In the genomic region with DNA sequence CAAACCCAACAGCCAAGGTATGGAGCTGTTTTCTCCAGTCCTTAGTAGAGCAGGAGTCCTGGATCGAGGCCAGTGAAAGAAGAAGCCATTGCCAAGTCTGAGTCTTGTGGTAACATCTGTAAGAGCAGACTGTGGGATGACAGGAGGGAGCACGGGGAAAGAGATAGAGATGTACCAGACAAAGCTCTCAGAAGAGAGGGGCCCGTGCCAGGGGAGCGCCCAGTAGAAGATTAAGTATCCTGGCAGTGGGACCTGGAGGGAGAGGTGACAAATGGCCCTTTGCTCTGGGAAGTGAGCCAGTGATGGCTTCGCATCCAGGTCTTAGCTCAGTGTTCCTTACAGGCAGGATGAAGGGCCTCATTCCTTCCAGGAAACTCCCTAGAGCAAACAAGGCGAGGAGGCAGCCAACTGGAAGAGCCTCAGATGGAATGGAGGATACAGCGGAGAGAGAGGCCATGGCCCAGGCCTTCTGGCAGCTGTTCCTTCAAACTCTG, we compare ENCODE assay signal across 9 mouse cellular contexts.
DNase-seq lines count a peak whose midpoint lies in the region; ATAC-seq lines count a peak whose summit lies in the region.
"Had no signal": no experiment of that assay in that cellular context is flagged by ENCODE, and none has a peak within 500 bp of the region (broad histone marks: within the 10 kb centered on the region; RNA-seq: fewer than 3 reads in every experiment).

No protein-coding gene starts in this region.

- no peak for DNase-seq in limb, embryonic 10.5 days (ENCODE audit: low spot score)
- peak; percentile 85 to 88 for DNase-seq in cerebellum, postnatal 25 days
- peak; percentile 66 for DNase-seq in intestine, embryonic 14.5 days (ENCODE audit: low spot score)
- peak; percentile 41 for DNase-seq in lung, postnatal 36 days
- no peak for DNase-seq in natural killer cell, adult 2 months (ENCODE audit: low spot score in 2 of 2)
- no peak for DNase-seq in layer of hippocampus, adult 11-12 months (ENCODE audit: low spot score)
- DNase-seq in embryo, embryonic 10.5 days (ENCODE audit: low spot score), result no peak

- no peak overlapping the region for H3K4me2 ChIP-seq in limb, embryonic 13.5 days (replicated peaks)
- H3K4me2 ChIP-seq in intestine, embryonic 14.5 days (ENCODE audit: low read length), result no peak overlapping the region
- H3K4me2 ChIP-seq: embryonic facial prominence, embryonic 12.5 days had no signal

- H3K27me3 ChIP-seq in limb, embryonic 13.5 days, result no peaks in the 10 kb centered on the region
- no peaks in the 10 kb centered on the region for H3K27me3 ChIP-seq in limb, embryonic 10.5 days (ENCODE audit: low read depth, poor library complexity, severe bottlenecking)
- no peaks in the 10 kb centered on the region for H3K27me3 ChIP-seq in intestine, embryonic 14.5 days (replicated peaks; ENCODE audit: control insufficient read depth, insufficient read depth, low read length)
- H3K27me3 ChIP-seq: embryonic facial prominence, embryonic 12.5 days had no signal

- no peak overlapping the region for H3K27ac ChIP-seq in limb, embryonic 13.5 days
- no peak overlapping the region for H3K27ac ChIP-seq in limb, embryonic 10.5 days
- H3K27ac ChIP-seq in intestine, embryonic 14.5 days (ENCODE audit: low read depth), result peak overlapping the region; percentile 62; the same call in 1 of the 2 replicates
- H3K27ac ChIP-seq: embryonic facial prominence, embryonic 12.5 days had no signal

- H3K4me1 ChIP-seq in limb, embryonic 13.5 days, result peaks cover 15% of the 10 kb centered on the region
- peaks cover 20% of the 10 kb centered on the region for H3K4me1 ChIP-seq in limb, embryonic 10.5 days
- peaks cover 12% of the 10 kb centered on the region; the same call in 1 of the 2 replicates for H3K4me1 ChIP-seq in intestine, embryonic 14.5 days (replicated peaks; ENCODE audit: control insufficient read depth, insufficient read depth, low read length)

- no peaks in the 10 kb centered on the region for H3K36me3 ChIP-seq in limb, embryonic 13.5 days
- no peaks in the 10 kb centered on the region for H3K36me3 ChIP-seq in limb, embryonic 10.5 days
- no peaks in the 10 kb centered on the region for H3K36me3 ChIP-seq in intestine, embryonic 14.5 days (ENCODE audit: control insufficient read depth, insufficient read depth, low read length)
- H3K36me3 ChIP-seq: embryonic facial prominence, embryonic 12.5 days had no signal

- H3K9me3 ChIP-seq in limb, embryonic 13.5 days, result no peaks in the 10 kb centered on the region
- H3K9me3 ChIP-seq in limb, embryonic 10.5 days (replicated peaks), result no peaks in the 10 kb centered on the region
- H3K9me3 ChIP-seq in intestine, embryonic 14.5 days (ENCODE audit: control insufficient read depth, low read length), result peaks cover 3% of the 10 kb centered on the region; the same call in 1 of the 2 replicates
- H3K9me3 ChIP-seq: embryonic facial prominence, embryonic 12.5 days had no signal

- WGBS in limb, embryonic 13.5 days, result 72% methylated on average over 7 of the region's 7 CpGs
- 81% methylated on average over 7 of the region's 7 CpGs for WGBS in limb, embryonic 10.5 days
- WGBS in intestine, embryonic 14.5 days, result 49% methylated on average over 7 of the region's 7 CpGs

- ATAC-seq in limb, embryonic 13.5 days (ENCODE audit: low FRiP score, low read depth), result peak; percentile 65; the same call in 1 of the 2 replicates
- peak; percentile 80 for ATAC-seq in intestine, embryonic 14.5 days (replicated peaks; ENCODE audit: low FRiP score, low TSS enrichment, low read depth)

- no peak overlapping the region for H3K9ac ChIP-seq in limb, embryonic 13.5 days
- H3K9ac ChIP-seq in intestine, embryonic 14.5 days (ENCODE audit: low read length), result no peak overlapping the region
- H3K9ac ChIP-seq: embryonic facial prominence, embryonic 12.5 days had no signal

- no peak overlapping the region for H3K4me3 ChIP-seq in limb, embryonic 13.5 days
- no peak overlapping the region for H3K4me3 ChIP-seq in limb, embryonic 10.5 days
- H3K4me3 ChIP-seq in intestine, embryonic 14.5 days (ENCODE audit: low read depth, low read length), result no peak overlapping the region
- H3K4me3 ChIP-seq: embryonic facial prominence, embryonic 12.5 days had no signal

Comparison
In these comparisons a context has a peak if more than half of its experiments do, and no peak if none do; other contexts are left out.
1. DNase-seq: peak in cerebellum, postnatal 25 days (2 of 2), intestine, embryonic 14.5 days (single experiment) and lung, postnatal 36 days (single experiment); none in limb, embryonic 10.5 days (single experiment), natural killer cell, adult 2 months (0 of 2), layer of hippocampus, adult 11-12 months (single experiment) and embryo, embryonic 10.5 days (single experiment).